Mouse (Mus musculus) testis, adult 2 months (tissue): ENCODE data around the gene Rnd2.

ENCODE experiments used
- CTCF ChIP-seq: fragments of 200-500 bp; IDR thresholded peaks from 2 replicates; pipeline ENCODE4 v1.5.1; 2012; ENCODE audit warnings: low read depth, mild to moderate bottlenecking, inconsistent platforms, low read length, moderate library complexity; ENCODE audit not compliant: control insufficient read depth, insufficient read depth, insufficient replicate concordance
- POLR2A ChIP-seq: fragments of 200-500 bp; IDR thresholded peaks from 2 replicates; pipeline ENCODE4 v1.6.1; 2012; ENCODE audit warnings: low read depth, mild to moderate bottlenecking, inconsistent platforms, low read length, moderate library complexity; ENCODE audit not compliant: control insufficient read depth

- TF ChIP-seq POLR2A: no peak
- no peak for TF ChIP-seq CTCF
These were observed 7.1 kb downstream of the Rnd2 start for GRCm38 (mm10) chr11:101471926-101472325.
